Mouse (Mus musculus) CH12.LX (cell line): Measurements from ENCODE around the gene Zfp605. TPM values are rescaled to one million over a fixed set of nuclear protein-coding genes. Genes with fewer than 3 reads are reported as not detected.
A peak's percentile ranks its signal among the peaks of the same experiment; 100 is the strongest.

ENCODE experiments used
- DNase-seq: peaks from one replicate; pipeline ENCODE4 v3.0.0-alpha.2; 2013; ENCODE audit errors: extremely low read depth
- H3K27ac ChIP-seq: 2 replicates; pipeline ENCODE4 v1.5.1; 2012; ENCODE audit warnings: low read depth, mild to moderate bottlenecking, control low read depth, moderate library complexity; ENCODE audit not compliant: insufficient read depth
- H3K27me3 ChIP-seq: replicated peaks from 2 replicates; pipeline ENCODE3; 2012; ENCODE audit warnings: inconsistent platforms
- H3K36me3 ChIP-seq, 2 experiments: replicated peaks in 1 of 2; 2 replicates each; pipeline versions ENCODE3 to v1.6.1; 2012; ENCODE audit warnings: inconsistent platforms in 1 of 2, low read length in 1 of 2, mild to moderate bottlenecking in 1 of 2, mixed read lengths in 1 of 2, moderate library complexity in 1 of 2; ENCODE audit not compliant: control insufficient read depth in 1 of 2, insufficient read depth in 1 of 2
- H3K4me1 ChIP-seq, 2 experiments: 2 replicates each; pipeline ENCODE4 v1.6.1; 2012; ENCODE audit warnings: inconsistent platforms in 1 of 2, moderate library complexity in 1 of 2; ENCODE audit not compliant: insufficient read depth in 2 of 2, control insufficient read depth in 1 of 2
- H3K4me2 ChIP-seq: 2 replicates; pipeline ENCODE4 v1.6.1; 2012; ENCODE audit warnings: low read depth, mild to moderate bottlenecking, control low read depth; ENCODE audit not compliant: poor library complexity, insufficient read depth, severe bottlenecking
- H3K4me3 ChIP-seq, 3 experiments: fragments of 150-350 bp in 1 of 3; sonication (generic) in 1 of 3; replicated peaks in 1 of 3; 2 replicates each; pipeline versions ENCODE3 to v1.5.1; 2011 to 2012; ENCODE audit warnings: low read depth in 2 of 3, low read length in 2 of 3, mild to moderate bottlenecking in 2 of 3, moderate library complexity in 2 of 3, control low read depth in 1 of 3, improper control_type of control experiment in 1 of 3, inconsistent platforms in 1 of 3, mixed read lengths in 1 of 3; ENCODE audit not compliant: poor library complexity in 1 of 3
- H3K79me2 ChIP-seq: replicated peaks from 2 replicates; pipeline ENCODE4 v1.6.1; 2012; ENCODE audit warnings: mild to moderate bottlenecking, moderate library complexity; ENCODE audit not compliant: control insufficient read depth, poor library complexity, insufficient read depth, severe bottlenecking; ENCODE audit errors: extremely low read depth
- H3K9ac ChIP-seq: 2 replicates; pipeline ENCODE4 v1.6.1; 2012; ENCODE audit warnings: low read depth, mild to moderate bottlenecking, control low read depth, moderate library complexity; ENCODE audit not compliant: insufficient read depth
- H3K9me3 ChIP-seq: replicated peaks from 2 replicates; pipeline ENCODE3; 2012; ENCODE audit warnings: low read length, inconsistent platforms, mixed read lengths
- BHLHE40 ChIP-seq: IDR thresholded peaks from 2 replicates; pipeline ENCODE4 v1.6.1; 2011; ENCODE audit warnings: mild to moderate bottlenecking, low read depth, low read length, improper control_type of control experiment
- CHD1 ChIP-seq: IDR thresholded peaks from 2 replicates; pipeline ENCODE4 v1.6.1; 2012; ENCODE audit warnings: low read depth, low read length, improper control_type of control experiment, inconsistent platforms
- CTCF ChIP-seq, 2 experiments: IDR thresholded peaks in 1 of 2; conservative IDR thresholded peaks in 1 of 2; 2 replicates each; pipeline ENCODE4 v1.5.1; 2011 to 2012; ENCODE audit warnings: low read depth in 2 of 2, low read length in 2 of 2, improper control_type of control experiment in 1 of 2, inconsistent platforms in 1 of 2, mild to moderate bottlenecking in 1 of 2, moderate library complexity in 1 of 2
- ELF1 ChIP-seq: IDR thresholded peaks from 2 replicates; pipeline ENCODE4 v1.6.1; 2014; ENCODE audit warnings: low read depth, mild to moderate bottlenecking, inconsistent platforms, low read length, improper control_type of control experiment
- EP300 ChIP-seq: IDR thresholded peaks from 2 replicates; pipeline ENCODE4 v1.6.1; 2011; ENCODE audit warnings: low read length, improper control_type of control experiment
- JUND ChIP-seq: conservative IDR thresholded peaks from 2 replicates; pipeline ENCODE4 v1.6.1; 2011; ENCODE audit warnings: low read depth, low read length, improper control_type of control experiment
- KAT2A ChIP-seq: IDR thresholded peaks from 2 replicates; pipeline ENCODE4 v1.6.1; 2012; ENCODE audit warnings: low read length, improper control_type of control experiment, inconsistent platforms; ENCODE audit not compliant: insufficient replicate concordance
- MAX ChIP-seq: IDR thresholded peaks from 2 replicates; pipeline ENCODE4 v1.6.1; 2011; ENCODE audit warnings: low read length, improper control_type of control experiment
- MAZ ChIP-seq: IDR thresholded peaks from 2 replicates; pipeline ENCODE4 v1.6.1; 2012; ENCODE audit warnings: low read depth, mild to moderate bottlenecking, inconsistent platforms, low read length, improper control_type of control experiment, moderate library complexity
- MXI1 ChIP-seq: IDR thresholded peaks from 2 replicates; pipeline ENCODE4 v1.6.1; 2011; ENCODE audit warnings: mild to moderate bottlenecking, low read depth, low read length, improper control_type of control experiment
- MYC ChIP-seq: IDR thresholded peaks from 2 replicates; pipeline ENCODE4 v1.6.1; 2011; ENCODE audit warnings: low read depth, mild to moderate bottlenecking, improper control_type of control experiment, low read length
- NELFE ChIP-seq: IDR thresholded peaks from 2 replicates; pipeline ENCODE4 v1.6.1; 2011; ENCODE audit warnings: low read depth, low read length, improper control_type of control experiment
- NRF1 ChIP-seq: IDR thresholded peaks from 2 replicates; pipeline ENCODE4 v1.6.1; 2014; ENCODE audit warnings: low read depth, mild to moderate bottlenecking, inconsistent platforms, low read length, improper control_type of control experiment, moderate library complexity
- PAX5 ChIP-seq: IDR thresholded peaks from 2 replicates; pipeline ENCODE4 v1.6.1; 2012; ENCODE audit warnings: low read length, inconsistent platforms, mixed read lengths
- POLR2A ChIP-seq: IDR thresholded peaks from 2 replicates; pipeline ENCODE4 v1.6.1; 2011; ENCODE audit warnings: low read depth, mild to moderate bottlenecking, improper control_type of control experiment, low read length
- POLR2AphosphoS2 ChIP-seq: IDR thresholded peaks from 2 replicates; pipeline ENCODE4 v1.6.1; 2011; ENCODE audit warnings: low read depth, low read length, improper control_type of control experiment
- SIN3A ChIP-seq: IDR thresholded peaks from 2 replicates; pipeline ENCODE4 v1.6.1; 2012; ENCODE audit warnings: low read length, improper control_type of control experiment, inconsistent platforms
- TBP ChIP-seq: conservative IDR thresholded peaks from 2 replicates; pipeline ENCODE4 v1.6.1; 2011; ENCODE audit warnings: low read depth, low read length, improper control_type of control experiment
- TCF12 ChIP-seq: IDR thresholded peaks from 2 replicates; pipeline ENCODE4 v1.6.1; 2014; ENCODE audit warnings: low read depth, mild to moderate bottlenecking, inconsistent platforms, low read length, improper control_type of control experiment
- ZMIZ1 ChIP-seq: IDR thresholded peaks from 2 replicates; pipeline ENCODE4 v1.6.1; 2012; ENCODE audit warnings: low read depth, mild to moderate bottlenecking, inconsistent platforms, low read length, improper control_type of control experiment
- dilution Hi-C: fragments of 300-500 bp; cut with MboI; formaldehyde crosslinking; loops from 2 replicates; pipeline ENCODE4 v1.14.3; 2020; ENCODE audit warnings: low sequenced_read_pairs; ENCODE audit not compliant: extremely low pct_unique_long_range_greater_than_20kb, extremely low pct_ligation_motif_present
- in situ Hi-C: fragments of 300-500 bp; cut with MboI; formaldehyde crosslinking; loops from 3 replicates; pipeline ENCODE4 v1.14.3; 2019; ENCODE audit warnings: low sequenced_read_pairs, low pct_ligation_motif_present, low pct_unique_long_range_greater_than_20kb, mixed read lengths
- polyA plus RNA-seq: library from polyadenylated mRNA; unstranded; fragments of >175 nt; gene quantifications from 2 replicates; pipeline ENCODE4 v1.2.1, GENCODE M21; 2012; ENCODE audit warnings: low read depth; ENCODE audit not compliant: insufficient read length
- total RNA-seq, 2 experiments: library from RNA; depleted of rRNA; stranded (reverse); fragments of 300-350 nt in 1 of 2; fragments of >200 nt in 1 of 2; gene quantifications; 2 replicates each; pipeline ENCODE4 v1.2.3; 2012 to 2014

Gene Zfp605
- total and polyA plus RNA-seq, 3 experiments: 3.9 to 5.9 (median 5.3) TPM

DNA sequence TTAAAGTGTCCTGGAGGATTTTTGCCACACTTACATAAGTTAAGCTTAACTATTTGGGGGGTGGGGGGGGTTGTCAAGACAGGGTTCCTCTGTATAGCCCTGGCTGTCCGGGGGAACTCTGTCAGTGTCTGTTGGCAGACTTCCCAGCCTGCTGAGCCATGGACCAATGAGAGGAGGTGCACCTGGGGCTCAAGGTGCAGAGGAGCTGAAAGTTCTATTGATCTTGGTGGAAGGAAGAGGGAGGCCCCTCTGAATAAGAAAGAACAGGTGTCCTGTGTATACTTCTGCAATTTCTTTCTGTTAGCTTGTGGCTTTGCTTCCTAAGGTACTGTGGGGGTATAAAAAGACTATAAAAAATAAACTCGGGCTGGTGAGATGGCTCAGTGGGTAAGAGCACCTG lies 18.3 kb upstream of the Zfp605 start:
- no peak overlapping the region for H3K27ac ChIP-seq
- dilution Hi-C loops: no loop called here
- no peak overlapping the region for H3K4me2 ChIP-seq
- DNase-seq: no peak
- no peaks in the 10 kb centered on the region for H3K79me2 ChIP-seq
- no peak overlapping the region for H3K9ac ChIP-seq
- in situ Hi-C loops: no loop called here
- H3K27me3 ChIP-seq: no peaks in the 10 kb centered on the region
- peaks cover 0 to 25% of the 10 kb centered on the region in 2 experiments; a peak in 2 of 4 replicates for H3K4me1 ChIP-seq
- no peaks in the 10 kb centered on the region for H3K36me3 ChIP-seq
- H3K9me3 ChIP-seq: no peaks in the 10 kb centered on the region
- no peak for TF ChIP-seq JUND
- TF ChIP-seq CTCF (conservative IDR thresholded peaks at IDR 0.05 in 1 of 2, IDR thresholded peaks at IDR 0.05 in 1 of 2; ENCODE audit: low read depth in 2 of 2, low read length in 2 of 2): no peak
- no peak for TF ChIP-seq MAZ
- TF ChIP-seq NELFE: no peak
- TF ChIP-seq ZMIZ1: no peak
- no peak for TF ChIP-seq NRF1
- TF ChIP-seq EP300: no peak
- no peak for TF ChIP-seq PAX5
- no peak for TF ChIP-seq KAT2A
- no peak for TF ChIP-seq POLR2A
- no peak overlapping the region for H3K4me3 ChIP-seq

- peak; percentile 61 for TF ChIP-seq NRF1
- TF ChIP-seq MXI1: peak; percentile 76
- TF ChIP-seq POLR2A: peak; percentile 87
- peak; percentile 76 for TF ChIP-seq TBP
- no peak for TF ChIP-seq POLR2AphosphoS2
- no peak for TF ChIP-seq CHD1
- TF ChIP-seq MAX: peak; percentile 69
- peak; percentile 12; the same call in 1 of the 2 replicates for TF ChIP-seq TCF12
- peak; percentile 93 for TF ChIP-seq MYC
- TF ChIP-seq ZMIZ1: peak; percentile 38; the same call in 1 of the 2 replicates
- TF ChIP-seq SIN3A: peak; percentile 10; the same call in 1 of the 2 replicates
- peak; percentile 37; the same call in 1 of the 2 replicates for TF ChIP-seq NELFE
- peak; percentile 80; the same call in 1 of the 2 replicates for TF ChIP-seq ELF1
- no peak for TF ChIP-seq BHLHE40
- TF ChIP-seq, all 38 proteins: peak for 11
- H3K4me3 ChIP-seq: peak within 1 kb of the TSS; percentile 60 to 77 (median 62)
- no peaks in the 10 kb centered on the region for H3K27me3 ChIP-seq
- dilution Hi-C loops: no loop called here
- DNase-seq: peak; percentile 90
- H3K4me2 ChIP-seq: peak within 1 kb of the TSS; percentile 88
- H3K9me3 ChIP-seq: no peaks in the 10 kb centered on the region
- H3K4me1 ChIP-seq: peaks cover 0 to 25% of the 10 kb centered on the region in 2 experiments; a peak in 2 of 4 replicates
- H3K9ac ChIP-seq: peak within 1 kb of the TSS; percentile 54
- H3K27ac ChIP-seq: peak within 1 kb of the TSS; percentile 44
- H3K36me3 ChIP-seq: no peaks in the 10 kb centered on the region
- H3K79me2 ChIP-seq: no peaks in the 10 kb centered on the region
- in situ Hi-C loops: no loop called here
These were observed 15.7 kb upstream of the Zfp605 start, which contains the start of gene Gm35315 for GRCm38 (mm10) chr5:110094030-110094846. Gene Gm35315, minus strand, starts transcription at chr5:110094420.
